Mouse (Mus musculus): ENCODE data around the gene Akap5.

The Akap5 gene

DNA sequence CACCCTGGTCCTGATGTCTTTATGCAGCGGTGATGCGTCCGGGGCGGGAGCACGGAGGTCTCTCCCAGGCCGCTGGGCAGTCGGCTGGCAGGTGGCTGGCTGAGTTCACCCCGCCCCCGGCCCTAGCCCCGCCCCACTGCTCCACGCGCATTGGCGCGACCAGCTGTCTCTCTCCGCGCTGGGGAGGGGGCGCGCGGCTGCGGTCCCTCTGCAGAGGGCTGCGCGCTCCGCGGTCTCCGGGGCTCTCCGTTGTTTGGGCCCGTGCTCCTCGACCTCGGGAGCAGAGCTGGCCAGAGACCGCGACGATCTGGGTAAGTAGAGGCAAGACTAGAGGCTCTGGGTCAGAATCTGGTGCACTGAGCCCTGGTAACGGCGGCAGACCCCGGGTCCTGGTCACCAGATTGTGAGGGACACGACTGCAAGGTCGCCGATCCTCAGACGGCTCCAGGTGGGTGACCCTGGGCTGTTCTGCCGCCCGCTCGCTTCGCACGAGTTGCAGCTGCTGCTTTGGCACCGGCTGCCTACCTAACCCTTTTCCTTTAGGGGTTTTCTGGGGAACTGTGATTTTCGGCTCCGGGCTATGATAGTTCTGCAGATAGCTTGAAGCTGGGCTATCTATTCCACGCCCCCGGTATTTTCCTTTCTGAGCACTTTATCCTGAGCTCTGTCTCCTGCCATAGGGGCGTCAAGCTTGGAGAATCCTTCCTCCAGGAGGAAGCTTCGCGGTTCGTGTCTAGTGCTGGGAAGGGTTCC, at the start of gene Akap5:
Gene Akap5, plus strand, starts transcription at position 213 of the 753 bp plus-strand sequence.
- peak; percentile 76 for DNase-seq

GRCm38 (mm10) chr12:76278209-76278608, 46.5 kb upstream of the Akap5 start:
- no peak for DNase-seq

GRCm38 (mm10) chr12:76280556-76280955, 44.1 kb upstream of the Akap5 start:
- no peak for DNase-seq

- no peak for DNase-seq
These were observed 43.5 kb upstream of the Akap5 start for GRCm38 (mm10) chr12:76281111-76281660.

DNA sequence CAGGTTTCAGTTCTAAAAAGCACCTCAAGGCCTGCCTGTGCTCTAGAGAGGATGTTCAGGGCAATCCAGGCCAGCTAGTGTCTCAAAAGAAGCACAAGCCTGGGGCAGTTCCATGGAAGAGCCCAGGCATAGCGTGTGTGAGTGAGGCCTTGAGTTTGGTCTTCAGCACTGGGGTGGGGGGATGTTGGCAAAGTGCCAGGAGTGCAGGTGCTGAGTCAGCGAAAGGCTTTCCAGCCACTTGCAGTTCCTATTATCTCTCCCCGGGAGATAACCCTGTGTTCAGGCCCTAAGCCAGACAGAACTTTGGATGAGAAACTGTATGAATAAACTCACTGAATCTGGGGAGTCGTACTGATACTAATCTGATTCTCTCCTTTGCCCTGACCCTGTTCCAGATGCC, 42.6 kb upstream of the Akap5 start:
- DNase-seq = peak; percentile 44

- no peak for DNase-seq
These were observed 42.0 kb upstream of the Akap5 start for GRCm38 (mm10) chr12:76282532-76283173.

- no peak for DNase-seq
These were observed 39.3 kb upstream of the Akap5 start for GRCm38 (mm10) chr12:76285418-76285817.

DNA sequence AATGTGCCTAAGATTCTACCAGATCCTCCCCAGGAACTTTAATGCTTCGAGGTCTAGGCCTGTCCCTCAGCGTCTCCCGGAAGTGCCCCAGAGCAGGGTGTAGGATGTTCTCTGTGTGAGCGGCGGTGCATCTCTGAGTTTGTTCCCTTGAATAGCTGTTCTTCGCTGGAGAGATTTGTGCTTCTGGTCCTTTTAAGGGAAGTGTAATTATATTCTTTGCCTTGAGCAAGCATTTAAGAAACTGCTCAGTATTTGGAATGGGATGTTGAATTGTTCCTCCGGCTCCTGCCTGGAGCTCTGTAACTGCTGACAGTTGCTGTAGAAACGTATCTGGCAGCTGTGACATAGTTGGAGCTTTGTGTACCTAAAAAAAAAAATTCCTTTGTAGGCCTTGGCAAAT, 36.7 kb upstream of the Akap5 start:
- DNase-seq = no peak

- DNase-seq = no peak
These were observed 36.2 kb upstream of the Akap5 start for GRCm38 (mm10) chr12:76288494-76288893.

DNA sequence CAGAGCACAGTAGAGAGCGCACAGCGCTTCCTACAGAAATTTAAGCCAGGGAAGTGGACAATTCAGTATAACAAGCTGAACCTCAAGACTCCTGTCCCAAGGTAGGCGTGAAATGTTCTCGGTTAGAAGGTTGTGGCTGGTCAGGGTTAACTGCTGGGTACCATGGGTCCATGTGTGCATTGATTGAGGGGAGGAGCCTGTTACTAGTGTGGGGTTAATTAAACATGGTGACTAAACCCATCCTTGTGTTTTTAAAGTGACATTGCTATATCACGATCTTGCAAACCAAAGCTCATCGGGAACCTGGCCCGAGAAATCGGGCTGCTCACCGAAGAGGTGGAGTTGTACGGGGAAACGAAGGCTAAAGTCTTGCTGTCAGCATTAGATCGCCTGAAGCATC, 35.3 kb upstream of the Akap5 start:
- DNase-seq = no peak

GRCm38 (mm10) chr12:76290271-76290670, 34.4 kb upstream of the Akap5 start:
- DNase-seq = no peak

DNA sequence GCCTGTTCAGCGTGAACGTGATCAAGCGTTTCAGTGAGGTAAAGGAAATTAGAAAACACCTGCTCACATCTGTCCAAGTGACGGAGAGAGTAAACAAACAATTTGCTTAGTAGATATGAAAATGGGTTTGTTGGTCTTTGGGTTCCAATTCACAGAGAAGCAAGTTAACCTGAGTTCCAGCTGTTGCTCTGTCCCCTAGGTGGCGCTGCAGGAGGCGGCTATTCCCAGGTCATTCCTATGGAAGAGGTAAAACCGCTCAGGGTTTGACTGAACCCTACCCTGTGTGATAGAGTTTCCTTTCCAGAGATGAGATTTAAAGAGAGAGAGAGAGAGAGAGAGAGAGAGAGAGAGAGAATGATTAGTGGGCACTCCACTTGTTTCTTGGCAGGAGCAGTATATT, 31.5 kb upstream of the Akap5 start:
- DNase-seq = peak; percentile 71

DNA sequence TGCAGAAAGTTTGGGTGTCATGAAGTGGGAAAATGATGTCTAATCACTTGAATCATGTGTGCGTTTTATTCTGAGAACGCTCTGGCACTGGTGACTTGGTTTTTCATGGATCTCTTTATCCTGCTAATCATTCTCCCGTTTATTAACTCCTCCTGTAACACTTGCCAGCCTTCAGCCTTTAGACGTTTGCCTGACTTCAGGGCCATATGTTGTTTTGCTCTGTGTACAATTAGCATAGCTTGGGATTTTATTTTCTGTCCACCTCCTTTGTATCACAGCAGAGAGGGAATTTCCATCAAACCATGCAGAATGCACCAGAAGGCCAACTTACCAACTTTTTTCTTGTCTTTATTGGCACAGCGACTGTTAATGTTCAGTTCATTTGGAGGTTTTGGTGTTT, 26.9 kb upstream of the Akap5 start:
- DNase-seq = no peak

GRCm38 (mm10) chr12:76299361-76299906, 25.3 kb upstream of the Akap5 start:
- no peak for DNase-seq

- DNase-seq = no peak
These were observed 24.3 kb upstream of the Akap5 start for GRCm38 (mm10) chr12:76300367-76300766.

GRCm38 (mm10) chr12:76303474-76303873, 21.2 kb upstream of the Akap5 start:
- no peak for DNase-seq

GRCm38 (mm10) chr12:76304199-76304598, 20.5 kb upstream of the Akap5 start:
- no peak for DNase-seq

- no peak for DNase-seq
These were observed 19.6 kb upstream of the Akap5 start for GRCm38 (mm10) chr12:76305107-76305506.

DNA sequence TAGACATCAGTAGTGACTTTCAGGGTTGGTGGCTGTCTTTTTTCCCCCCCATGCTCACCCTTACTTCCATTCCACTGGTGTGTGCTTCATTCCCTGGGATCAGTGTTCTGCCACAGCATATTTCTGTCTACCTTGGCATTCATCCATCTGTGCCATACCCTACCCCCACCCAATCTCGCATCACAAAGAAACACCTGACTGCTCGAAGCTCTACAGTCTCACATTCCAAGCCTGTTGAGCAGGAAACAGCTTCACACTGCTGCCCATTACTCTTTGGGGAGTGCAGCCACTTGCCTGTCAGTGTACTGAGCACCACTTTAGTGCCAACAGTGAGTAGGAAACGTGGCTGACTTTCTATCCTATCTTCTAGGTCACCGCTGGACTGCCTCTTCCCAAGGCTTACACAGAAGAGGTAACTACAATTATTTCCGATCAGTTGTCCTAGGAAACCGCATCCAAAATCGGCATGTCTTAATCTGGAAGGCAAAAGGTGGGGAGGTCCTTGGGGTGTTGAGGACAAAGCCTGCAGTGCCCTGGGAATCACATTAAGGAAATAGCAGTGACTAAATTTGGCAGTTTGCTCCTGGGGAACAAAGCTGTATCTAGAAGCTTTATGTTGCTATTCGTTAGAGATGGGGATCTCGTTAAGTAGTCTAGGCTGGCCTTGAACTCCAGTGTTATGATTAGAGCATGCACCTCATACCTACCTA, 17.7 kb upstream of the Akap5 start:
- no peak for DNase-seq

DNA sequence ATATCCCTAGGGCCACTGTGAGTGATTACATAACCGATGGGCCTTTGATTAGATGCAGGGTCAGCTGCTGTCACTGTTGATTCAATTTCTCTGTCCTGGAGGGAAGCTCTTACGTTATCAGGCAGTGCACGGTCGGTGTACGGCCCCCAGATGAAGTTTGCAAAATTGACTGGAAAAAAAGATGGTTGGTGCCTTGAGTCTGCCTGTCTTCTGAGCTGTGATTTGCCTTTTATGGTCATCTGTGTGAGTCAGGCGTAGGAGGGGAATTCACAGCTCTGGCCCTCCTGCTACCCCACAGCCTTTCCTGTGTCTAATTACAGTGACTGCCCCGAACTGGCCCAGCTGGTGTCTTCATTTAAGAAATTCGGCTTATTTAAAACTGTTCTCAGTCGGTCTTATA, 16.7 kb upstream of the Akap5 start:
- peak; percentile 19 for DNase-seq

DNA sequence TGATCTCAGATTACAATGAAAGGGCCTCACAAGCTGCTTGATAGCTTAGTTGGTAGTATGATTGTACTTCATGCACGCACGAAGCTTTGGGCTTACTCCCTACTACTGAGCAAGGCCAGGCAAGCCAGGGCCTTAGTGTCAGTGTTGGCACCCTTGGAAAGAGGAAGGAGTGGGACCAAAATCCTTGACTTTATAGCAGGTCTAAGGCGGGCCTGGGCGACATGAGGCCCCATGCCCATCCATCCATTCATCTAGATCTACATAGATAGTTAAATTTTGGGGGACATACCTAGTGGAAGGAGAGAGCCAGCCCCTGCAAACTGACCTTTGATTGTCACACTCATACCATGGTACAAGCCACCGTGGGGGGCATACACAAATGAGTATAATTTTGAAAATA, 16.3 kb upstream of the Akap5 start:
- no peak for DNase-seq

- no peak for DNase-seq
These were observed 14.7 kb upstream of the Akap5 start for GRCm38 (mm10) chr12:76310007-76310406.

DNA sequence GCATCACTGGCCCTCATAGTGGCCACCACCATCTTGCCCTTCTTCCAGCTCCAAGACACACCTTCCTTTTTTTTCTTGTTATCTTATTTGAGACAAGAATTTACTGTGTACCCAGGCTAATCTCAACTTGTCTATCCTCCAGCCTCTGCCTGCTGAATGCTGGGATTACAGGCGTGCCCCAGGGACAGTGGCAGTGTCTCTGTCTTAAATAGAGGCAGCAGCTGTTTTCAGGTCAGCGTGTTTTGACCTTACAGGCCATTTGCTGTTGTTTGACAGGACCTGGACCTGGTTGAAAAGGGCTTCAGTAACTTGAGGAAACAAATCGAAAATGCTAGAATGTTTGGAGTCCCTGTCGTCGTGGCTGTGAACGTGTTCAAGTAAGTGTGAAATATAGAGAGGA, 14.1 kb upstream of the Akap5 start:
- DNase-seq = no peak

Measured in liver (tissue).